Mouse (Mus musculus) small intestine, adult 2 months (tissue): ENCODE data around the gene Myo9b.

Source experiments
- CTCF ChIP-seq: fragments of 200-500 bp; IDR thresholded peaks from 2 replicates; pipeline ENCODE4 v1.5.1; 2012; ENCODE audit warnings: low read depth, mild to moderate bottlenecking, control low read depth, inconsistent platforms, low read length, moderate library complexity, mixed read lengths; ENCODE audit not compliant: insufficient replicate concordance, insufficient read length; ENCODE audit errors: extremely low read depth
- POLR2A ChIP-seq: fragments of 200-500 bp; IDR thresholded peaks from 2 replicates; pipeline ENCODE4 v1.6.1; 2012; ENCODE audit warnings: low read depth, mild to moderate bottlenecking, control low read depth, inconsistent platforms, low read length, moderate library complexity

DNA sequence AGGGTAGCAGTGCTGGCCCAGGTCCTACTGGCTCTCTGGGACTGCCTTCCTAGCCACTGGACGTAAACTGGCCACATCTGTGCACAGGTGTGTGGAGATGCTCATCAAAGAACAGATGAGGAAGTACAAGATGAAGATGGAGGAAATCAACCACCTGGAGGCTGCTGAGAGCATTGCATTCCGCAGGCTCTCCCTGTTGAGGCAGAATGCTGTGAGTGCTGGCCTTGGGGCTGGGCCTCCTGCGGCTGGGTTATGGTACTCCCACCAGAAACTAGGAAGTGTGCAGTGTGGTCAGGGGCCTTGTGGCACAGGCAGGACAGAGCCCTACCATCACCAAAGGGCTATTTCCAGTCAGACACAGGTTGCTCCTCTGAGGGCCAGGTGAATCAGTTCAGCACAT is 85.5 kb downstream of the Myo9b start:
- no peak for TF ChIP-seq CTCF
- TF ChIP-seq POLR2A: no peak
